Mouse (Mus musculus): ENCODE measurements around the gene Cort.
"Not testable (repeated sequence)": the region's sequence is repeated elsewhere in the genome, so short reads cannot be mapped to it uniquely, and the experiment has no call there.

The Cort gene

GRCm38 (mm10) chr4:149126663-149127062 lies at the start of gene Cort:
Gene Cort, minus strand, starts transcription at chr4:149126763.
- no peak for DNase-seq (ENCODE audit: low read depth, low spot score)

- DNase-seq (ENCODE audit: low read depth, low spot score) = no peak
Measured at GRCm38 (mm10) chr4:149173661-149174060, 47.1 kb upstream of the Cort start.

- DNase-seq (ENCODE audit: low read depth, low spot score) = no peak
Measured at GRCm38 (mm10) chr4:149172666-149173065, 46.1 kb upstream of the Cort start.

- no peak for DNase-seq (ENCODE audit: low read depth, low spot score)
Measured at GRCm38 (mm10) chr4:149172083-149172482, 45.5 kb upstream of the Cort start.

- no peak for DNase-seq (ENCODE audit: low read depth, low spot score)
Measured at GRCm38 (mm10) chr4:149171581-149171981, 45.0 kb upstream of the Cort start.

- peak; percentile 28 for DNase-seq (ENCODE audit: low read depth, low spot score)
Measured at GRCm38 (mm10) chr4:149170394-149170931, 43.9 kb upstream of the Cort start.

- DNase-seq (ENCODE audit: low read depth, low spot score) = not testable (repeated sequence)
Measured at GRCm38 (mm10) chr4:149169926-149170325, 43.4 kb upstream of the Cort start.

- no peak for DNase-seq (ENCODE audit: low read depth, low spot score)
Measured at GRCm38 (mm10) chr4:149168016-149168415, 41.5 kb upstream of the Cort start.

GRCm38 (mm10) chr4:149166957-149167611 lies 40.5 kb upstream of the Cort start:
- no peak for DNase-seq (ENCODE audit: low read depth, low spot score)

GRCm38 (mm10) chr4:149166215-149166946 lies 39.8 kb upstream of the Cort start, which contains the start of gene Pgd:
Gene Pgd, minus strand, starts transcription at chr4:149166771.
- DNase-seq (ENCODE audit: low read depth, low spot score) = peak; percentile 86

- no peak for DNase-seq (ENCODE audit: low read depth, low spot score)
Measured at GRCm38 (mm10) chr4:149164150-149164549, 37.6 kb upstream of the Cort start.

- no peak for DNase-seq (ENCODE audit: low read depth, low spot score)
Measured at GRCm38 (mm10) chr4:149163196-149163595, 36.6 kb upstream of the Cort start.

- DNase-seq (ENCODE audit: low read depth, low spot score) = no peak
Measured at GRCm38 (mm10) chr4:149161166-149161565, 34.6 kb upstream of the Cort start.

- DNase-seq (ENCODE audit: low read depth, low spot score) = no peak
Measured at GRCm38 (mm10) chr4:149159891-149160290, 33.3 kb upstream of the Cort start.

GRCm38 (mm10) chr4:149159203-149159602 lies 32.6 kb upstream of the Cort start:
- DNase-seq (ENCODE audit: low read depth, low spot score) = no peak

- DNase-seq (ENCODE audit: low read depth, low spot score) = no peak
Measured at GRCm38 (mm10) chr4:149157415-149157973, 30.9 kb upstream of the Cort start.

GRCm38 (mm10) chr4:149155711-149156110 lies 29.1 kb upstream of the Cort start:
- DNase-seq (ENCODE audit: low read depth, low spot score) = no peak

GRCm38 (mm10) chr4:149154859-149155258 lies 28.3 kb upstream of the Cort start:
- DNase-seq (ENCODE audit: low read depth, low spot score) = no peak

- no peak for DNase-seq (ENCODE audit: low read depth, low spot score)
Measured at GRCm38 (mm10) chr4:149150721-149151120, 24.2 kb upstream of the Cort start.

- no peak for DNase-seq (ENCODE audit: low read depth, low spot score)
Measured at GRCm38 (mm10) chr4:149150256-149150655, 23.7 kb upstream of the Cort start.

GRCm38 (mm10) chr4:149149611-149150010 lies 23.0 kb upstream of the Cort start:
- DNase-seq (ENCODE audit: low read depth, low spot score) = no peak

GRCm38 (mm10) chr4:149149196-149149595 lies 22.6 kb upstream of the Cort start:
- no peak for DNase-seq (ENCODE audit: low read depth, low spot score)

All from retina, adult 2 months (tissue).